Mouse (Mus musculus) small intestine, adult 2 months (tissue): ENCODE data around the gene Tle4.

ENCODE experiments used
- CTCF ChIP-seq: fragments of 200-500 bp; IDR thresholded peaks from 2 replicates; pipeline ENCODE4 v1.5.1; 2012; ENCODE audit warnings: low read depth, mild to moderate bottlenecking, control low read depth, inconsistent platforms, low read length, moderate library complexity, mixed read lengths; ENCODE audit not compliant: insufficient replicate concordance, insufficient read length; ENCODE audit errors: extremely low read depth
- POLR2A ChIP-seq: fragments of 200-500 bp; IDR thresholded peaks from 2 replicates; pipeline ENCODE4 v1.6.1; 2012; ENCODE audit warnings: low read depth, mild to moderate bottlenecking, control low read depth, inconsistent platforms, low read length, moderate library complexity

GRCm38 (mm10) chr19:14426244-14426868, 171.5 kb downstream of the Tle4 start:
- TF ChIP-seq CTCF = no peak
- no peak for TF ChIP-seq POLR2A
